Mouse (Mus musculus) left cerebral cortex, postnatal 4 days (tissue): ENCODE measurements around the gene Retnlb. TPM values are rescaled to one million over a fixed set of nuclear protein-coding genes. Genes with fewer than 3 reads are reported as not detected.

Experiments used
- DNase-seq: peaks from one replicate; pipeline ENCODE4 v3.0.0-alpha.2; 2022
- intact Hi-C: fragments of 180-260 bp; cut with DNase I; formaldehyde crosslinking; loops from one replicate; pipeline ENCODE4 v1.15.1; 2025
- total RNA-seq, 2 experiments: library from RNA; stranded (reverse); gene quantifications; 2 replicates each; pipeline ENCODE4 v1.2.3; 2021

Gene Retnlb
- total RNA-seq, 2 experiments from 2014 or later, result not detected

DNA sequence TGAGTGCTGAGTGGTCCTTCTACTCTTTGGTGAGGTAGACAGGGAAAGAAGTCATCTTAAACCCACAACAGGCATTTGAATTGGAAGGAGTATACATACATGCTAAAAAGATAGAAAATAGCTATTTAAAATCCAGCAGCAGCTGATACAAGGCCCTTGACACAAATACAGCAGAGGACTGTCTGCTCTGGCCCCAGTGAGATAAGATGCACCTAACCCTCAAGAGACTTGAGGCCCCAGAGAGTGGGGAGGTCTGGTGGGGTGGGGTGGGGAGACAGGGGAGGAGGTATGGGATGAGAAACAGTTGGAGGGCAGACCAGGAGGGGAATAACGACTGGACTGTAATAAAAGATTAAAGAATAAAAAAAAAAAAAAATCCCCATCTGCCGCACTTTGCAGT lies 51.0 kb downstream of the Retnlb start:
- DNase-seq, result no peak
- intact Hi-C loops, result no loop called here

Other genes with a start within 250 kb of the Retnlb start
- under 1 TPM; 0.08 to 0.44 TPM for gene Trat1, start 44.8 kb upstream of the Retnlb start, total RNA-seq
- not detected for gene Retnla, start 25.7 kb downstream of the Retnlb start, total RNA-seq
- not detected for gene Retnlg, start 55.8 kb downstream of the Retnlb start, total RNA-seq
- gene Dzip3, start 177.3 kb downstream of the Retnlb start, total RNA-seq, result 100 to 1,000 TPM; 102 to 115 TPM
- 1 to 10 TPM; 6.3 to 8.9 TPM for gene Cip2a, start 177.3 kb downstream of the Retnlb start, total RNA-seq
- gene Myh15, start 240.6 kb downstream of the Retnlb start, total RNA-seq, result under 1 TPM; 0.20 to 0.22 TPM